Mouse (Mus musculus) hindbrain, embryonic 16.5 days (tissue): ENCODE measurements around the gene Dhh. TPM values are rescaled to one million over a fixed set of nuclear protein-coding genes. Genes with fewer than 3 reads are reported as not detected.

Source experiments
- ATAC-seq: fragments of 200-750 bp; cut with Nextera tagmentation; 2 replicates; pipeline ENCODE4 v1.8.0; 2017; ENCODE audit warnings: moderate TSS enrichment, moderate library complexity
- H3K27ac ChIP-seq: fragments of 300-500 bp; sonication (generic); 2 replicates; pipeline ENCODE4 v1.5.1; 2014; ENCODE audit warnings: low read depth, mild to moderate bottlenecking, control low read depth, low read length, moderate library complexity
- H3K27me3 ChIP-seq: fragments of 300-500 bp; sonication (generic); replicated peaks from 2 replicates; pipeline ENCODE4 v1.6.1; 2014; ENCODE audit warnings: low read length; ENCODE audit not compliant: control insufficient read depth, insufficient read depth
- H3K36me3 ChIP-seq: fragments of 300-500 bp; sonication (generic); 2 replicates; pipeline ENCODE4 v1.6.1; 2014; ENCODE audit warnings: mild to moderate bottlenecking, low read length, moderate library complexity, mixed read lengths; ENCODE audit not compliant: control insufficient read depth, insufficient read depth
- H3K4me1 ChIP-seq: fragments of 300-500 bp; sonication (generic); 2 replicates; pipeline ENCODE4 v1.6.1; 2014; ENCODE audit warnings: low read depth, low read length; ENCODE audit not compliant: control insufficient read depth, insufficient read depth
- H3K4me2 ChIP-seq: fragments of 300-500 bp; sonication (generic); 2 replicates; pipeline ENCODE4 v1.6.1; 2014; ENCODE audit warnings: mild to moderate bottlenecking, low read length, control low read depth, moderate library complexity
- H3K4me3 ChIP-seq: fragments of 300-500 bp; sonication (generic); 2 replicates; pipeline ENCODE4 v1.5.1; 2014; ENCODE audit warnings: mild to moderate bottlenecking, low read length, control low read depth, moderate library complexity
- H3K9ac ChIP-seq: fragments of 300-500 bp; sonication (generic); 2 replicates; pipeline ENCODE4 v1.6.1; 2014; ENCODE audit warnings: low read depth, mild to moderate bottlenecking, control low read depth, low read length, moderate library complexity
- H3K9me3 ChIP-seq: fragments of 300-500 bp; sonication (generic); 2 replicates; pipeline ENCODE4 v1.6.1; 2014; ENCODE audit warnings: mild to moderate bottlenecking, low read length, moderate library complexity; ENCODE audit not compliant: control insufficient read depth
- WGBS: fragments of 180-500 bp; shearing (Covaris S2); extraction: QIAGEN DNeasy Blood & Tissue Kit; methylation state at CpG from one replicate; pipeline ENCODE4 v1.1.7; 2014; 5-methylcytosine and 5-hydroxymethylcytosine counted together
- polyA plus RNA-seq: library from polyadenylated mRNA; unstranded; fragments of >200 nt; fragmentation: Nextera tagmentation; extraction: Ambion mirVana; gene quantifications from 2 replicates; pipeline ENCODE4 v1.2.1, GENCODE M21; 2015

The Dhh gene
- polyA plus RNA-seq, 1 experiment from 2014 or later = 1.3 TPM

GRCm38 (mm10) chr15:98861701-98862410, 36.5 kb downstream of the Dhh start:
- Histone ChIP-seq H3K27ac (no peak overlapping the region), H3K9ac (no peak overlapping the region), H3K4me2 (no peak overlapping the region), H3K9me3 (no peaks in the 10 kb centered on the region), H3K36me3 (peaks cover 66% of the 10 kb centered on the region), H3K27me3 (no peaks in the 10 kb centered on the region), H3K4me3 (no peak overlapping the region), H3K4me1 (peaks cover under 1% of the 10 kb centered on the region; the same call in 1 of the 2 replicates)
- no peak for ATAC-seq
- WGBS = 85% methylated on average over 21 of the region's 21 CpGs

GRCm38 (mm10) chr15:98860921-98861320, 37.4 kb downstream of the Dhh start:
- Histone ChIP-seq H3K9ac (no peak overlapping the region), H3K4me3 (no peak overlapping the region), H3K36me3 (peaks cover 69% of the 10 kb centered on the region), H3K27ac (no peak overlapping the region), H3K9me3 (no peaks in the 10 kb centered on the region), H3K4me2 (no peak overlapping the region), H3K27me3 (no peaks in the 10 kb centered on the region), H3K4me1 (no peaks in the 10 kb centered on the region)
- 94% methylated on average over 18 of the region's 18 CpGs for WGBS
- no peak for ATAC-seq

GRCm38 (mm10) chr15:98859319-98860043, 38.9 kb downstream of the Dhh start:
- no peak for ATAC-seq
- no peaks in the 10 kb centered on the region for H3K27me3 ChIP-seq
- no peaks in the 10 kb centered on the region for H3K4me1 ChIP-seq
- H3K4me2 ChIP-seq = no peak overlapping the region
- peaks cover 81% of the 10 kb centered on the region for H3K36me3 ChIP-seq
- no peak overlapping the region for H3K9ac ChIP-seq
- 82% methylated on average over 9 of the region's 9 CpGs for WGBS
- H3K27ac ChIP-seq = no peak overlapping the region
- H3K9me3 ChIP-seq = no peaks in the 10 kb centered on the region
- H3K4me3 ChIP-seq = no peak overlapping the region

- Histone ChIP-seq H3K4me2 (no peak overlapping the region), H3K27me3 (no peaks in the 10 kb centered on the region), H3K9me3 (no peaks in the 10 kb centered on the region), H3K27ac (no peak overlapping the region), H3K4me1 (no peaks in the 10 kb centered on the region), H3K9ac (no peak overlapping the region), H3K36me3 (peaks cover 85% of the 10 kb centered on the region), H3K4me3 (no peak overlapping the region)
- 95% methylated on average over 16 of the region's 16 CpGs for WGBS
- ATAC-seq = no peak
These were observed 44.1 kb downstream of the Dhh start for GRCm38 (mm10) chr15:98854214-98854613.

- H3K36me3 ChIP-seq = peaks cover 90% of the 10 kb centered on the region
- no peak overlapping the region for H3K27ac ChIP-seq
- H3K9me3 ChIP-seq = no peaks in the 10 kb centered on the region
- H3K4me2 ChIP-seq = no peak overlapping the region
- 95% methylated on average over 28 of the region's 28 CpGs for WGBS
- H3K9ac ChIP-seq = no peak overlapping the region
- no peaks in the 10 kb centered on the region for H3K27me3 ChIP-seq
- ATAC-seq = no peak
- H3K4me1 ChIP-seq = no peaks in the 10 kb centered on the region
- no peak overlapping the region for H3K4me3 ChIP-seq
These were observed 45.0 kb downstream of the Dhh start for GRCm38 (mm10) chr15:98853161-98853937.

GRCm38 (mm10) chr15:98852733-98853132, 45.6 kb downstream of the Dhh start:
- H3K27ac ChIP-seq = no peak overlapping the region
- no peak for ATAC-seq
- H3K4me2 ChIP-seq = no peak overlapping the region
- WGBS = 92% methylated on average over 9 of the region's 9 CpGs
- no peaks in the 10 kb centered on the region for H3K4me1 ChIP-seq
- H3K4me3 ChIP-seq = no peak overlapping the region
- no peaks in the 10 kb centered on the region for H3K9me3 ChIP-seq
- no peaks in the 10 kb centered on the region for H3K27me3 ChIP-seq
- H3K9ac ChIP-seq = no peak overlapping the region
- H3K36me3 ChIP-seq = peaks cover 86% of the 10 kb centered on the region

- no peak overlapping the region for H3K27ac ChIP-seq
- no peaks in the 10 kb centered on the region for H3K4me1 ChIP-seq
- peaks cover 86% of the 10 kb centered on the region for H3K36me3 ChIP-seq
- H3K27me3 ChIP-seq = no peaks in the 10 kb centered on the region
- H3K9me3 ChIP-seq = no peaks in the 10 kb centered on the region
- H3K4me3 ChIP-seq = no peak overlapping the region
- ATAC-seq = no peak
- H3K9ac ChIP-seq = no peak overlapping the region
- WGBS = 94% methylated on average over 9 of the region's 9 CpGs
- no peak overlapping the region for H3K4me2 ChIP-seq
These were observed 46.3 kb downstream of the Dhh start for GRCm38 (mm10) chr15:98852071-98852470.

GRCm38 (mm10) chr15:98851229-98851818, 47.0 kb downstream of the Dhh start:
- H3K4me1 ChIP-seq = no peaks in the 10 kb centered on the region
- no peaks in the 10 kb centered on the region for H3K27me3 ChIP-seq
- 92% methylated on average over 21 of the region's 21 CpGs for WGBS

GRCm38 (mm10) chr15:98850668-98851067, 47.7 kb downstream of the Dhh start:
- no peaks in the 10 kb centered on the region for H3K9me3 ChIP-seq
- 89% methylated on average over 14 of the region's 14 CpGs for WGBS
- H3K4me1 ChIP-seq = no peaks in the 10 kb centered on the region
- H3K4me3 ChIP-seq = no peak overlapping the region
- no peak overlapping the region for H3K4me2 ChIP-seq
- ATAC-seq = no peak
- H3K36me3 ChIP-seq = peaks cover 88% of the 10 kb centered on the region
- no peak overlapping the region for H3K9ac ChIP-seq
- no peaks in the 10 kb centered on the region for H3K27me3 ChIP-seq
- H3K27ac ChIP-seq = no peak overlapping the region

More at GRCm38 (mm10) chr15:98851229-98851818, 47.0 kb downstream of the Dhh start:
- no peak overlapping the region for H3K4me3 ChIP-seq
- no peak overlapping the region for H3K9ac ChIP-seq
- no peaks in the 10 kb centered on the region for H3K9me3 ChIP-seq
- H3K4me2 ChIP-seq = no peak overlapping the region
- H3K27ac ChIP-seq = no peak overlapping the region
- H3K36me3 ChIP-seq = peaks cover 87% of the 10 kb centered on the region
- no peak for ATAC-seq
